Mouse (Mus musculus): Measurements from ENCODE around the gene Ndufaf2. TPM values are rescaled to one million over a fixed set of nuclear protein-coding genes. Genes with fewer than 3 reads are reported as not detected.

Gene Ndufaf2
- polyA plus RNA-seq, 1 experiment: 7.1 TPM

Other genes with a start within 250 kb of the Ndufaf2 start
- 12.1 and 12.4 TPM in 2 replicates for gene Smim15, start 114.2 kb downstream of the Ndufaf2 start, polyA plus RNA-seq (2012; rRNA removed)
- 8.3 and 9.0 TPM in 2 replicates for gene Ercc8, start 108 bp upstream of the Ndufaf2 start, polyA plus RNA-seq (2012; rRNA removed)
- 19.6 and 20.2 TPM in 2 replicates for gene Elovl7, start 55.8 kb upstream of the Ndufaf2 start, polyA plus RNA-seq (2012; rRNA removed)
- 2.1 and 2.5 TPM in 2 replicates for gene Depdc1b, start 157.7 kb upstream of the Ndufaf2 start, polyA plus RNA-seq (2012; rRNA removed)

Measured in large intestine, adult 2 months (tissue).